Mouse (Mus musculus): ENCODE results near the gene Atp8b2. TPM values are rescaled to one million over a fixed set of nuclear protein-coding genes. Genes with fewer than 3 reads are reported as not detected.

Atp8b2 gene
- total RNA-seq (2021) = 10 to 100 TPM; 77.3 to 93.0 TPM
- long read RNA-seq, experiment 1, full-length matches to known transcripts = 13 of 22 reads
- long read RNA-seq, experiment 1, partial matches to known transcripts = 5 of 22 reads
- long read RNA-seq, experiment 1, other reads (novel, unspliced or antisense) = 4 of 22 reads
- long read RNA-seq, experiment 2, full-length matches to known transcripts = 11 of 37 reads
- long read RNA-seq, experiment 2, partial matches to known transcripts = 13 of 37 reads
- long read RNA-seq, experiment 2, other reads (novel, unspliced or antisense) = 13 of 37 reads

GRCm38 (mm10) chr3:89963221-89963763 is at the start of gene Atp8b2:
Gene Atp8b2, minus strand, starts transcription at chr3:89963508.
- peak; percentile 59 to 75 for DNase-seq (ENCODE audit: low spot score in 2 of 2)

GRCm38 (mm10) chr3:90010291-90010690 is 47.0 kb upstream of the Atp8b2 start:
- DNase-seq (ENCODE audit: low spot score in 2 of 2) = no peak

- DNase-seq (ENCODE audit: low spot score in 2 of 2) = no peak
These were observed 40.9 kb upstream of the Atp8b2 start for GRCm38 (mm10) chr3:90004091-90004796.

GRCm38 (mm10) chr3:89999830-90000229 is 36.5 kb upstream of the Atp8b2 start:
- DNase-seq (ENCODE audit: low spot score in 2 of 2) = no peak

GRCm38 (mm10) chr3:89999090-89999489 is 35.8 kb upstream of the Atp8b2 start:
- no peak for DNase-seq (ENCODE audit: low spot score in 2 of 2)

GRCm38 (mm10) chr3:89998612-89999054 is 35.3 kb upstream of the Atp8b2 start, which contains the start of gene Hax1:
Gene Hax1, minus strand, starts transcription at chr3:89998780.
- peak; percentile 95 to 96 for DNase-seq (ENCODE audit: low spot score in 2 of 2)

GRCm38 (mm10) chr3:89997791-89998495 is 34.6 kb upstream of the Atp8b2 start:
- peak; percentile 19 to 24 for DNase-seq (ENCODE audit: low spot score in 2 of 2)

GRCm38 (mm10) chr3:89994807-89995515 is 31.7 kb upstream of the Atp8b2 start:
- no peak for DNase-seq (ENCODE audit: low spot score in 2 of 2)

GRCm38 (mm10) chr3:89987822-89988221 is 24.5 kb upstream of the Atp8b2 start:
- no peak for DNase-seq (ENCODE audit: low spot score in 2 of 2)

- DNase-seq (ENCODE audit: low spot score in 2 of 2) = no peak
These were observed 23.9 kb upstream of the Atp8b2 start for GRCm38 (mm10) chr3:89987211-89987610.

- DNase-seq (ENCODE audit: low spot score in 2 of 2) = no peak
These were observed 19.1 kb upstream of the Atp8b2 start for GRCm38 (mm10) chr3:89982426-89982825.

- DNase-seq (ENCODE audit: low spot score in 2 of 2) = no peak
These were observed 13.6 kb upstream of the Atp8b2 start for GRCm38 (mm10) chr3:89976859-89977258.

- no peak for DNase-seq (ENCODE audit: low spot score in 2 of 2)
These were observed 5.2 kb upstream of the Atp8b2 start for GRCm38 (mm10) chr3:89968509-89968908.

GRCm38 (mm10) chr3:89966946-89967345 is 3.6 kb upstream of the Atp8b2 start:
- DNase-seq (ENCODE audit: low spot score in 2 of 2) = no peak

- no peak for DNase-seq (ENCODE audit: low spot score in 2 of 2)
These were observed 2.7 kb upstream of the Atp8b2 start for GRCm38 (mm10) chr3:89965972-89966371.

- no peak for DNase-seq (ENCODE audit: low spot score in 2 of 2)
These were observed 2.2 kb upstream of the Atp8b2 start for GRCm38 (mm10) chr3:89965557-89965956.

- DNase-seq (ENCODE audit: low spot score in 2 of 2) = peak; percentile 38 to 63
These were observed 825 bp upstream of the Atp8b2 start for GRCm38 (mm10) chr3:89963926-89964739.

GRCm38 (mm10) chr3:89962751-89963220 is 522 bp downstream of the Atp8b2 start:
- peak in 1 of 2 experiments; percentile 36 for DNase-seq (ENCODE audit: low spot score in 2 of 2)

- DNase-seq (ENCODE audit: low spot score in 2 of 2) = peak in 1 of 2 experiments; percentile 32
These were observed 1.1 kb downstream of the Atp8b2 start for GRCm38 (mm10) chr3:89962059-89962750.
